Mouse (Mus musculus) testis, postnatal 14 days (tissue): ENCODE data around the gene Apeh.
A peak's percentile ranks its signal among the peaks of the same experiment; 100 is the strongest.

ENCODE experiments used
- DNase-seq: peaks from one replicate; pipeline ENCODE4 v3.0.0; 2021; ENCODE audit warnings: low spot score

Gene Apeh

DNA sequence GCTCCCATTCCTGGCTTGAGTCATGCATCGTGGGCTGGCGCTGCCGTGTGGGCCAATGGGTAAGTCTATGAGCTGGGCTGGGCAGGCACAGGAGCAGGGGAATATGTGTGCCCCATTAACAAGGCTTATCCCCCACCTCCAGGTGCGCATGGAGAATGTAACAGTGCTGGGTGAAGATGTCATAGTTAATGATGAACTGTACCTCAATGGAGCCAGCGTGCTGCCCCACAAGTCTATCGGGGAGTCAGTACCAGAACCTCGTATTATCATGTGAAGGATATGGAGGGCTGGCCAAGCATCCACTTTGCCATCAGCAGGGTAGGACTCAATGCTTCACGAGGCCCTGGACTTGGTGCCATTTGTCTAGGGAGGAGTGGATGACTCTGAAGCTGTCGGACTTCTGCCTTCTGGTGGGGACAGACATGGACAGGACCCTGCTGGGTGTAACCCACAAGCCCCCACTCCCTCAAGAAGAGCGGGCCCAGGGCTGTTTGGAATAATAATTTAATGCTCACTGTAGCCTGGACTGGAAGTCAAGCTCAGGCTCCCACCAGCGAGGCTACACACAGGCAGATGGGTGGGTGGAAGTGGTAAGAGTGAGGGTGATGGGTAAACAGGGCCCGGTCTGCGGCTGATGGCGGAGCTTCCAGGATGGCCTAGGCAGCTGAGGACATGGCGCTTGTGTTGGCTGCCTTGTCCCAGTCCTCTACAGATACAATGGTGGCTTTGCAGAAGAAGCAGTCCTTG, 43.0 kb downstream of the Apeh start:
- no peak for DNase-seq

DNA sequence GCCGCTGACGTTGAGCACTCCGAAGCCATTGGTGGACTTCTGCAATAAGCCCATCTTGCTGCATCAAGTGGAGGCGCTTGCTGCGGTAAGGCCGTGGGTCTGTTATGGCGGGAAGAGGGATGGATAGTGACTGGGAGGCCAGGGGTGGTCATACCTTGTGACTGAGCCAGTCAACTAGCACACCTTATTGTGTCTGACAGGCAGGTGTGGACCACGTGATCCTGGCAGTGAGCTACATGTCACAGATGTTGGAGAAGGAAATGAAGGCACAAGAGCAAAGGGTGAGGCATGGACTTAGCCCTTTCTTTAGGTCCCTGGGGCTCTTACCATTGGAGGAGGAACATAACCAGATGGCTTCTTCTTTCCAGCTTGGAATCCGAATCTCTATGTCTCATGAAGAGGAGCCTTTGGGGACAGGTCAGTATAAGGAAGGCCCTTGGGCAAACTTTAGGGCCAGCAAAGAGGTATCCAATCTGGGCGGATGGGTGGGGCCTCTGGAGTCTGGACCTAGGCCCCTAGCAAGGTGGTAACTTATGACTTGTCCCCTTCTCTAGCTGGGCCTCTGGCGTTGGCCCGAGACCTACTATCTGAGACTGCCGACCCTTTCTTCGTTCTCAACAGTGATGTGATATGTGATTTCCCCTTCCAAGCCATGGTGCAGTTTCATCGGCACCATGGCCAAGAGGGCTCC, 44.7 kb downstream of the Apeh start:
- DNase-seq = no peak

DNA sequence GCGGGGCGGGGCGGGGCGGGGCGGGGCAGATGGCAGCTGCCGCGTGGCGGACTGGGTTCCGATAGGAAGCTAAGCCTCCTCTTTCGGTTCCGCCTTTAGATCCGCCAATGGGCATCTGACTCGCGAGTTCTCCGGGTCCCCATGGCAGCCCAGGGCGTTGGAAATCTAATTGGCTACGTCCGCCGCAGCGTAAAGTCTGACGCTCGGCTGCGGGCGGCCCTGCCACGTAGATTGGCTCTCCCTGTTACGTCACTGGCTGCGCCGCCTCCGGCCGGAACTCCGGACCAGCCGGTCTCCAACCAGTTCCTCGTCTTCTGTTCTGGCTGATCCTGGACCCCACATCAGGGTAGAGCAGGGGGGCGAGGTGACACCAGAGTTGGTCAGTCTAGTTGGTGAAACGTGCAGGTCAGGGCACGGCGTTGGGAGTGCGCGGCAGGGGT, 45.4 kb downstream of the Apeh start, which contains the start of gene Gmppb:
TSS of gene Gmppb (plus strand) at position 227 of the 440 bp plus-strand sequence.
- DNase-seq = peak; percentile 95

DNA sequence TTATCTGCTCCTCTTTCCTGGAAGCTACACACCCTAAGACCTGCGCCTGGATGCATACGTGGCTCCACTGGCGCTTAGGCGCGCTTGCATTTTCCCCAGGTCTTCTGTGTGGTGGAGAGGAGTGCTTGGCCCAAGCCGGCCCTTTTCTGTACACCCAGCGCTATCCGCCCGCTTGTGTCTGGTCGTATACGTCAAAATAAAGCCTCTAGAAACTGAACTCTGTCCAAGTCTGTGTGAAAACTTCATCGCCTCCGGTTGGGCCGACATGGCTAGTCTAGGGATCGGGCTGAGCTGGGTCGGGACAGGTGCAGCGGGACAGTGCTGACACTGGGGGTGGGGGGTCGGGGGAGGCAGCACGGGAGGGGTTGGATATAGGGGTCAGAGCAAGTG, 45.8 kb downstream of the Apeh start:
- DNase-seq = no peak

DNA sequence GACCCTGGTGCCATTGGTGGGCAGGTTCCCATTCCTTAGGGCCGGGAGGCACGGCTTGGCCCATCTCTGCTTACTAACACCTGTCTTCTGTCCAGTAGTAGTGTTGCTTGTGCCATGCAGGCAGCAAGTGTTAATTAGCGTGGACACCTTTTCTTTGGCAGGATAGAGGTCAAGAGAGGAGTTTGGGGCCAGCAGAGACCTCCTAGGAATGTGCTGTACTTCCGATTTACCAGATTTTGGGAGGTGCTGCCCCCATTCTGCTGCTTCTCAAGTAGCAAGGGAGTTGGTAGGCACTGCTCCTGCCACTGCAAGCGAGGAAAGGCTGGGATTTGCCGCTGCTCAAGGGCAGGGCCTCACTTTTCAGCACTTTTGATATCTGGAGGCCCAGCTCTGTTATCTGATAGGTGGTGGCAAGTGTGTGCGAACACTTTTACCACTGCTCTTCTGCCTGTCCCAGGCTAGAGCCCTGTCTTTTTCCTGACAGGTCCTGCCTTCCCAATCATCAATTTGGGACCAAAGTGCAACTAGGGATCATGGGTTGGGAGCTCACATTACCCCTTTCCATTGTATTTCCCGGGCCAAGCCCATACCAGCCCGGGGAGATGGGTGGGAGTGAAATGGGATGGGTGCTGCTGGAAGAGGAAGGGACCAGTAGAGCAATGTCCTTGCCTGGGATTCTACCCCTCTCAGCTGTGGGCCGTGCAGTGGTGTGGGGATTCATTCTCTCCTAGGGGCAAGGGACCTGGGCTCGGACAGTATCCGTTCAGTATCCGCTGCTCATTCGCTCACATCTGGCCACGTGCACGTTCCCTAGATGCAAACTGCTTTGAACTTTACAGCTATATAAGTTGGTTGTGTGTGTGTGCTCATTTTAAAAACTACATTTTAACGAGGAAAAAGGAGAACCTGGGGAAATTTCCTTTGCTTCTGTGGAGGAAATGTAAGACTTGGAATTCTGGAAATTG, 46.5 kb downstream of the Apeh start:
- DNase-seq = no peak

DNA sequence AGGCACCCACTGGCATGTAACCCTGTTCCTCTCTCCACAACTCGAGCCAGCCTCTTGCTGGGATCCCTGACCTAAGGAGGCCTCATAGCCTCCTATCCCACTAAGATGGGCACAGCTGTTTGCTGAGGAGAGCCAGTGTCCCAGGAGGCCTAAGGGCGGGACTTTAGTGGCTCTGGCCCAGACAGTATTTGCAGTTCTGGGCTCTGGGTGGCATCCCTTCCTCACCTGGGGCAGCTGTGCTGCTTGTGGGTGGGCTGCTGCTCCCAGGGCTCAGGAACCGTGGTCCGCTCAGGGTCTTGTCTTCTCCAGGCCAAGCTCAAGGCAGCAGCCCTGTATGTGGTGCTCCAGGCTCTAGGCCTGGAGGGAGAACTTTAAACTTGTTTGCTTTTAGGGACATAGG, 47.8 kb downstream of the Apeh start:
- DNase-seq = no peak

DNA sequence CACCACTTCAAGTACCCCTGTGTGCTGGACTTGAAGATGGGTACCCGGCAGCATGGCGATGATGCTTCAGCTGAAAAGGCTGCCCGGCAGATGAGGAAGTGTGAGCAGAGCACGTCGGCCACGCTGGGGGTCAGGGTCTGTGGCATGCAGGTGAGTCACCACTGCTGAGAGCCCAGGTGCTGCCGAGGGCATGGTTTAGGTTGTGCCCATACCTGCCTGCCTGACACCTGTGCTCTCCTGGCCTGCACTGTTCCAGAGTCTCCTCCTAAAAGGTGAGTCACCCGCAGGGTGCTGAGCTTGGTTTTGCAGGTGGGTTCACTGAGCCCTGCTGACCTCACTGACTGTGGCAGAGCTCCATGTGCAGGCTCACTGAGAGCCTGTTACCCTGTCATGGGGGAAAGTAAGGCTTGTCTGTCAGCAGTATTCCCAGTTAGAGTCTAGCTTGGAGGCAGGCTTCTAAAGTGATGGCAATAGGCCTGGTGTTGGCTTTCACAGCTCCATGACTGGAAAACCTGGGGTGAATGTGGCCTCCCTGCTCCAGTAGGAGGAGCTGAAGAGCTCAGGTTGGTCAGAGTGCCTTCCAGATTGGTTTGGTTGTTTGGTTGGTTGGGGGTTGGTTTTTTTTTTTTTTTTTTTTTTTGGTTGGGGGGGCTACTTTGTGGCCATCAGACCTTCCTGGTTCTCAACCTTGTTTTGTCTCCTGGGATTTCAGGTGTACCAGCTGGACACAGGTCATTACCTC, 49.5 kb downstream of the Apeh start:
- DNase-seq = no peak
